ENCODE assay signal across 9 mouse cellular contexts in the genomic region with DNA sequence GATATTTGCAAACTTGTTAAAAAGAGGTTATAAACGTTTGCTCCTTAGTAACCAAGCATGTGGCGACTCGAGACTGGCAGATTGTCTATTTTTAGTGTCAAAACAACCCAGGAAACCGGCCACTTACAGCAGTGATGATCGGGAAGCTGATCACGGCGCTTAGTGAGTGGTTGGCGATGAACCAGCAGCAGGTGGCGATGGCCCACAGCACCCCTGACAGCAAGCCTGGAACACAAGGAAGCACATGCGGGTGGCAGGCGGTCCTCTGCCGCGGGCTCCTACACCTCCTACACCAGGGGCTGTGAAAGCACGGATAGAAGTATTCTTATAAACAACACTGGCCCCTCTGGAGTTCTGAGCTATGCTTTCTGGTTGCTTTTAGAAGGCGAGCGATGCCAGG. TPM values are rescaled to one million over a fixed set of nuclear protein-coding genes. Genes with fewer than 3 reads are reported as not detected.
DNase-seq lines count a peak whose midpoint lies in the region.
"Had no signal": no experiment of that assay in that cellular context is flagged by ENCODE, and none has a peak within 500 bp of the region (broad histone marks: within the 10 kb centered on the region; RNA-seq: fewer than 3 reads in every experiment).

No protein-coding gene starts in this region.

- peak; percentile 33 to 49 for DNase-seq in frontal cortex, adult 2 months (ENCODE audit: extremely low spot score in 1 of 2, low spot score in 1 of 2)
- no peak for DNase-seq in frontal cortex, postnatal 10 days (ENCODE audit: low spot score in 2 of 2)
- DNase-seq in cerebellum, adult 11 months: peak; percentile 73
- peak; percentile 79 to 90 for DNase-seq in layer of hippocampus, adult 18-20 months (ENCODE audit: low spot score in 2 of 2)
- peak; percentile 30 to 50 for DNase-seq in right cerebral cortex, adult 2 months (ENCODE audit: low spot score in 2 of 2)
- DNase-seq in thymus, postnatal 25 days: no peak
- no peak for DNase-seq in kidney, postnatal 4 days
- no peak for DNase-seq in urinary bladder, postnatal 4 days (ENCODE audit: low spot score in 2 of 2)
- DNase-seq: kidney, adult 11 months had no signal

RNA-seq across cellular contexts. Expression of a gene that starts 31.4 kb away (rescaled TPM):
- polyA plus RNA-seq in frontal cortex, adult 2 months (2012; rRNA removed): 5.1 and 5.8 TPM in 2 replicates
- total RNA-seq in layer of hippocampus, adult 18-20 months (2021): 10 to 100 TPM; 20.7 to 21.8 TPM

Comparison
In these comparisons a context has a peak if more than half of its experiments do, and no peak if none do; other contexts are left out.
1. DNase-seq: peak in frontal cortex, adult 2 months (2 of 2), cerebellum, adult 11 months (single experiment), layer of hippocampus, adult 18-20 months (2 of 2) and right cerebral cortex, adult 2 months (2 of 2); none in frontal cortex, postnatal 10 days (0 of 2), thymus, postnatal 25 days (single experiment), kidney, postnatal 4 days (0 of 2) and urinary bladder, postnatal 4 days (0 of 2).